Comparison of ENCODE assay signal across 14 mouse cellular contexts in the genomic region with DNA sequence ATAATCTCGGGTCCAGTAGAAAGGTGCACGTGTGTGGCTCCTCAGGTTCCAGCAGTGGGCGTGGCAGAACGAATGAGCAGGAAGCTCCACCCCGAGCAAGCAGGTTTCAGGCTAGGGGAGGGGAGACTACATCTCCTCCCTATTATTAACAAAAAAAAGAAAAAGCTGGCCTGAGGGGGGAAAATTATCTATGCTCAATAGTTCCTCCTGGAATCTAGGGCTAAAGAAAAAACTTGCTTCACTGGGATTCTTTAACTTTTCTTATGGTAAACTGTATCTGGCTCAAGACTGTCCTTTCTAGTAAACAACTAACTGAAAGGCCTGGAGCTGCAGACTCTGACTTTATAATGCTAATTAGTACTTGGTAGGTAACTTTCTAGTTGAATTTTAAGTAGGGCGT. TPM values are rescaled to one million over a fixed set of nuclear protein-coding genes. Genes with fewer than 3 reads are reported as not detected.
"Had no signal": no experiment of that assay in that cellular context is flagged by ENCODE, and none has a peak within 500 bp of the region (broad histone marks: within the 10 kb centered on the region; RNA-seq: fewer than 3 reads in every experiment).

No protein-coding gene starts in this region.

RNA-seq across cellular contexts. Expression of gene Olfr1056, which starts 4.1 kb away (rescaled TPM):
- total RNA-seq: common myeloid progenitor, adult 5-6 weeks; forebrain, postnatal 0 days; gastrocnemius, adult 18-20 months; gastrocnemius, adult 2 months; gastrocnemius, adult 8-10 months; gastrocnemius, postnatal 10 days; gastrocnemius, postnatal 14 days; gastrocnemius, postnatal 25 days; gastrocnemius, postnatal 36 days; gastrocnemius, postnatal 4 days; granulocyte monocyte progenitor cell, adult 5-6 weeks; heart, adult 18-20 months; heart, adult 2 months; heart, adult 8-10 months had no signal

RNA-seq across cellular contexts. Expression of gene Olfr1057, which starts 11.9 kb away (rescaled TPM):
- total RNA-seq: common myeloid progenitor, adult 5-6 weeks; forebrain, postnatal 0 days; gastrocnemius, adult 18-20 months; gastrocnemius, adult 2 months; gastrocnemius, adult 8-10 months; gastrocnemius, postnatal 10 days; gastrocnemius, postnatal 14 days; gastrocnemius, postnatal 25 days; gastrocnemius, postnatal 36 days; gastrocnemius, postnatal 4 days; granulocyte monocyte progenitor cell, adult 5-6 weeks; heart, adult 18-20 months; heart, adult 2 months; heart, adult 8-10 months had no signal

RNA-seq across cellular contexts. Expression of gene Olfr1055, which starts 16.3 kb away (rescaled TPM):
- total RNA-seq: common myeloid progenitor, adult 5-6 weeks; forebrain, postnatal 0 days; gastrocnemius, adult 18-20 months; gastrocnemius, adult 2 months; gastrocnemius, adult 8-10 months; gastrocnemius, postnatal 10 days; gastrocnemius, postnatal 14 days; gastrocnemius, postnatal 25 days; gastrocnemius, postnatal 36 days; gastrocnemius, postnatal 4 days; granulocyte monocyte progenitor cell, adult 5-6 weeks; heart, adult 18-20 months; heart, adult 2 months; heart, adult 8-10 months had no signal

RNA-seq across cellular contexts. Expression of gene Olfr1058, which starts 22.0 kb away (rescaled TPM):
- total RNA-seq: common myeloid progenitor, adult 5-6 weeks; forebrain, postnatal 0 days; gastrocnemius, adult 18-20 months; gastrocnemius, adult 2 months; gastrocnemius, adult 8-10 months; gastrocnemius, postnatal 10 days; gastrocnemius, postnatal 14 days; gastrocnemius, postnatal 25 days; gastrocnemius, postnatal 36 days; gastrocnemius, postnatal 4 days; granulocyte monocyte progenitor cell, adult 5-6 weeks; heart, adult 18-20 months; heart, adult 2 months; heart, adult 8-10 months had no signal

RNA-seq across cellular contexts. Expression of gene Olfr1054, which starts 31.1 kb away (rescaled TPM):
- total RNA-seq: common myeloid progenitor, adult 5-6 weeks; forebrain, postnatal 0 days; gastrocnemius, adult 18-20 months; gastrocnemius, adult 2 months; gastrocnemius, adult 8-10 months; gastrocnemius, postnatal 10 days; gastrocnemius, postnatal 14 days; gastrocnemius, postnatal 25 days; gastrocnemius, postnatal 36 days; gastrocnemius, postnatal 4 days; granulocyte monocyte progenitor cell, adult 5-6 weeks; heart, adult 18-20 months; heart, adult 2 months; heart, adult 8-10 months had no signal
